Mouse (Mus musculus): ENCODE data around the gene Xxylt1. TPM values are rescaled to one million over a fixed set of nuclear protein-coding genes. Genes with fewer than 3 reads are reported as not detected.
A peak's percentile ranks its signal among the peaks of the same experiment; 100 is the strongest.

The Xxylt1 gene
- total and polyA plus RNA-seq, 2 experiments from 2014 or later = 21.0 to 32.8 TPM

DNA sequence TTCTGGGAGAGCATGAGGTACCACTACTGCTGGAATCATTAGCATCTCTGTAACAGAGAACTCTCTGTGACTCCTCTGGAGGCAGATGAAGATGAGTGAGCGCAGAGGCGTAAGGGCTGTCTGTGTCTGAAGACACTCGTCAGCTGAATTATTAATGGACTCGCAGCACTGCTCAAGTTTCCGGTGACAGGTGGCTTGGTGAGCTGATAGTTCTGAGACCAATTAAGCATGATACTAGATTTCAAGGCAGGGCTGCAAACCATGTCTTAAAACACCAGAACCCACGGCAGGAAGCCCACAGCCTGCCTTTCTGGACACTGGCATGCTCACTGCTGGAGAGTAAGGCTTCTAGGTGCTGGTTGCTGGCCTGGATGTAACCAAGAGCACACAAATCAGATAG lies 93.5 kb downstream of the Xxylt1 start:
- Histone ChIP-seq H3K4me2 (ENCODE audit: low read depth, low read length) (no peak overlapping the region), H3K4me1 (ENCODE audit: insufficient read depth, low read length) (peaks cover 11% of the 10 kb centered on the region), H3K27me3 (ENCODE audit: insufficient read depth, low read length) (no peaks in the 10 kb centered on the region), H3K36me3 (ENCODE audit: insufficient read depth, low read length) (no peaks in the 10 kb centered on the region), H3K9ac (replicated peaks; ENCODE audit: low read length) (no peak overlapping the region), H3K27ac (no peak overlapping the region), H3K4me3 (ENCODE audit: low read length) (no peak overlapping the region), H3K9me3 (ENCODE audit: low read length) (no peaks in the 10 kb centered on the region)
- ATAC-seq (no peak), DNase-seq (ENCODE audit: low spot score) (no peak)
- TF ChIP-seq CTCF (IDR thresholded peaks at IDR 0.05; ENCODE audit: low read depth) = no peak
- whole genome bisulfite sequencing = 46% methylated on average over 6 of the region's 6 CpGs

DNA sequence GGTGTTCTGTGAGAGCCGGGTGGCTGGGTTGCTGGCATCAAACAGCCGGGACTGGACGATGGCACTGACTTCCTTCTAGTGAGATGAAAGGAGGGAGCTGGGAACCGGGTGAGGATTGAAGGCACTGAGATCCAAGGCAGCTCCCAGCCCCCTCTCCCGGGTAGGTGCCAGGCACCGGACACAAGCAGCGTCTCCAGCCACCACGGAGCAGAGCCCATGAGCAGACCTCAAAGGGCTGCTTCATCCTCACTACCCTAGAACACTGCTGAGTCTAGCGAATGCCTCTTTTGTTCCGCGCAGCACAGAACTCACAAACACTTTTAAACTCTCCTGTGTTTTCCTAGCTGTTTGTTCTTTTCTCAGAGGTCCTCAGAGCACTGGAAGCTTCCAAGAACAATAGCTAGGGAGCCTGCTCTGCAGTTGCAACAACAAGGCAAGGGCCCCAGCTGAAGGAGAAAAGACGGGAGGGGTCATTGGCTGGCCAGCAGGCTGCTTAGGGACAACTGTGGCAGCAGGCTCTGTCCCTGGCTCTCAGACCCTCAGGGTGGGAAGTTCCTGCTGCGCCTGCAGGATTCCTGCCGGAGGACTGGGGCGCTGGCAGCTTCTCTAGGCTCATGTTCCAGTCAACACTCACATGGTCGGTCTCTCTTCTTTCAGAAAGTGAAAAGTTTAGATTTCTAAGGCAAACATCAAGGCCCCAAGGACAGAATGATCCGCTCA lies 96.2 kb downstream of the Xxylt1 start:
- Histone ChIP-seq H3K4me1 (ENCODE audit: insufficient read depth, low read length) (peaks cover 4% of the 10 kb centered on the region; the same call in 1 of the 2 replicates), H3K9me3 (ENCODE audit: low read length) (no peaks in the 10 kb centered on the region), H3K27ac (peak overlapping the region; percentile 12; the same call in 1 of the 2 replicates), H3K4me2 (ENCODE audit: low read depth, low read length) (no peak overlapping the region), H3K4me3 (ENCODE audit: low read length) (no peak overlapping the region), H3K9ac (replicated peaks; ENCODE audit: low read length) (no peak overlapping the region), H3K36me3 (ENCODE audit: insufficient read depth, low read length) (no peaks in the 10 kb centered on the region), H3K27me3 (ENCODE audit: insufficient read depth, low read length) (no peaks in the 10 kb centered on the region)
- DNase-seq (ENCODE audit: low spot score) (no peak), ATAC-seq (0 out of 2 replicates have a peak, but pooled peaks have one; percentile 15)
- WGBS = 27% methylated on average over 17 of the region's 17 CpGs
- no peak for TF ChIP-seq CTCF (IDR thresholded peaks at IDR 0.05; ENCODE audit: low read depth)

DNA sequence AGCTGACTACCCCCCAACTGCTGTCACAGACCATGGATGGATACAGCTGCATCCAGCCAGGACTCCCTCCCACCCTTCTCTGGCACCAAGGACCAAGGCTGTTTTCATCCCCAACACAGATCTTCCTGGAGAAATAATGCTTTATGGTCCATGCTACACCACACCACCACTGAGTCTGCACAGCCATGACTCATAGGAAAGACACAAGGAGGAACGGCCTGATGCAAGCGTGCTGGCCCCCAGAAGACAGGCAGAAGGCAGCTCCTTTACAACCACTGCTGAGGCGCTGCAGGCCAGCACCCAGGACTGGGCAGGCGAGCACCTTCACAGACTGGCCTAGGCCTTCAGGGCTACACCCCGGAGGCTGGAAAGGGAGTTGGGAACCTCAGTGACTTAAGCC lies 97.1 kb downstream of the Xxylt1 start:
- no peak overlapping the region for H3K4me2 ChIP-seq (ENCODE audit: low read depth, low read length)
- H3K27ac ChIP-seq = no peak overlapping the region
- DNase-seq (ENCODE audit: low spot score) = no peak
- no peaks in the 10 kb centered on the region for H3K27me3 ChIP-seq (ENCODE audit: insufficient read depth, low read length)
- no peak for TF ChIP-seq CTCF (IDR thresholded peaks at IDR 0.05; ENCODE audit: low read depth)
- H3K9me3 ChIP-seq (ENCODE audit: low read length) = no peaks in the 10 kb centered on the region
- ATAC-seq = no peak
- H3K9ac ChIP-seq (replicated peaks; ENCODE audit: low read length) = no peak overlapping the region
- no peaks in the 10 kb centered on the region for H3K36me3 ChIP-seq (ENCODE audit: insufficient read depth, low read length)
- no peak overlapping the region for H3K4me3 ChIP-seq (ENCODE audit: low read length)
- WGBS = 89% methylated on average over 5 of the region's 5 CpGs
- peaks cover 4% of the 10 kb centered on the region; the same call in 1 of the 2 replicates for H3K4me1 ChIP-seq (ENCODE audit: insufficient read depth, low read length)

DNA sequence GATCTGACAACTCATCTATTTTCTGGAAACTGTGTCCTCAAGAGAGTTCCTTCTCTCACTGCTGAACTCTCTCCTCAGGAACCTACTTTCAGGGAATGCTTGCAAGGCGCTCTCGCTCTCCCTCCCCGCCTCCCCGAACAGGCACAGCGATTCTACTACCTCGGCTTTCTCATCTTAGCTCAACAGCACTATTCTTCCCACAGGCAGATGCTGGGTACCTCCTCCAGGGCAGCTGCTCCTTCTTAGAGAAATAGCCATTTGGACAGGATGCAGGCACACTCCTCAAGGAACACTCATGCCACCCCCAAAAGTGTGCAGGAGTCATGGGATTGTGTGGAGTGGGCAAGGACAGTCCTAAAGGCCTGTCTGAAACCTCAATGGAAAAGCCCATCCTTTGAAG lies 97.5 kb downstream of the Xxylt1 start:
- DNase-seq (ENCODE audit: low spot score) = no peak
- Histone ChIP-seq H3K4me3 (ENCODE audit: low read length) (no peak overlapping the region), H3K4me1 (ENCODE audit: insufficient read depth, low read length) (peaks cover 4% of the 10 kb centered on the region; the same call in 1 of the 2 replicates), H3K9me3 (ENCODE audit: low read length) (no peaks in the 10 kb centered on the region), H3K27me3 (ENCODE audit: insufficient read depth, low read length) (no peaks in the 10 kb centered on the region), H3K36me3 (ENCODE audit: insufficient read depth, low read length) (no peaks in the 10 kb centered on the region), H3K9ac (replicated peaks; ENCODE audit: low read length) (no peak overlapping the region), H3K4me2 (ENCODE audit: low read depth, low read length) (no peak overlapping the region), H3K27ac (no peak overlapping the region)
- ATAC-seq = no peak
- WGBS = 63% methylated on average over 6 of the region's 6 CpGs
- no peak for TF ChIP-seq CTCF (IDR thresholded peaks at IDR 0.05; ENCODE audit: low read depth)

DNA sequence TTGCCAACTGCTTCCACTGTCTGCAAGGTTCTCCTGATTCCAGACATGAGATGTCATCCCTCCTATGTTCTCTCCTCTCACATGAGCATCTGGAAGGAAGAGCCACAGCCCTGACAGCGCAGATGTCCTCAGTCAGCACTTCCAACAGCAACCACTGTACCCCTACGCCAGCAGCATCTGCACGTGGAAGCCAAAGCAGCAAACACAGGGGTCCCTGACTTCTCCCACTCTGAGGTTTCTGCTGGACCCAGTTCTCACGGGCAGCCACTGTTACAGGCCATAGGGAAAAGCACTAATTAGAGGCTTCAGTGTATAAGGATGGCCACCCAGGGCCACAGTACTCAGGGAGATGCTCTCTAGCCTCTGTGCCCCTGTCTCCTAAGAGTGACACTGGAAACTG lies 98.0 kb downstream of the Xxylt1 start:
- TF ChIP-seq CTCF (IDR thresholded peaks at IDR 0.05; ENCODE audit: low read depth) = no peak
- H3K9me3 ChIP-seq (ENCODE audit: low read length) = no peaks in the 10 kb centered on the region
- H3K36me3 ChIP-seq (ENCODE audit: insufficient read depth, low read length) = no peaks in the 10 kb centered on the region
- DNase-seq (ENCODE audit: low spot score) = no peak
- H3K27me3 ChIP-seq (ENCODE audit: insufficient read depth, low read length) = no peaks in the 10 kb centered on the region
- H3K4me2 ChIP-seq (ENCODE audit: low read depth, low read length) = no peak overlapping the region
- no peak overlapping the region for H3K9ac ChIP-seq (replicated peaks; ENCODE audit: low read length)
- no peak overlapping the region for H3K27ac ChIP-seq
- H3K4me3 ChIP-seq (ENCODE audit: low read length) = no peak overlapping the region
- H3K4me1 ChIP-seq (ENCODE audit: insufficient read depth, low read length) = peaks cover 4% of the 10 kb centered on the region; the same call in 1 of the 2 replicates
- no peak for ATAC-seq
- WGBS = 67% methylated on average over 4 of the region's 4 CpGs

DNA sequence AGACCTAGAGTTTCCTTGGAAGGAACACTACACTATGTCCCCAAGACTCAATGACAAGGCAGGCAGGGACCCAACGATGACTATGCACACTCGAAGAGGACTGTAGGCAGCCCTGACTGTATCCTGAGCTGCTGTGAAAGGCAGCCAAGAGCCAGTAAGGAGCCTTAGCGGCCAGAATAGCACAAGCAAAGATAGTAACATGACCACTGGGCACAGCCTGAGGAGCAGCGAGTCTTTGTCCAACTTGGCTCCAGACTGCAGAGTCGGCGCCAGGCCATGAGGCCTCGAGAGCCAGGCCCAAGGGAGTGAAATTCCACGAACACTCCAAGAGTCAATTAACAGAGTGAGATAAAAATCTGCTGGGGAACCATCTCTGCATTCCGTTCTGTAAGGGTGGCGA lies 99.9 kb downstream of the Xxylt1 start:
- H3K9me3 ChIP-seq (ENCODE audit: low read length) = no peaks in the 10 kb centered on the region

DNA sequence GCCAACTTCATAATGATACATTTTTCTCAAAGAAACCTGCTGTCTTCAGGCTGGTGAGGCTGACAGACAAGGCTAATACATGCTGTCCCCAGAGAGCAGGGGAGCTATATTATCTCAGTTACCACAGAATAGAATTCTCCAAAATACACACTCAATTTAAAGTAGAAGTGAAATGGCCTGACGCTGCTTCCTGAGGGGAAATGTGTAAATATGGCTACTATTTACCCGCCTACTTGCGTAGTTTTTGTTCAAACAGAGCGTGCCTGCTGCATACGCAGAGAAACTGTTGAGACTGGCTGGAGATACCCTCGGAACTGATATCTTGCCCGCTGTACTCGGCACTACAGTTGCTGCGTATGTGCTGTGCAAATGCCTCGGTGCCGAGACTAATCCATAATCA lies 101.3 kb downstream of the Xxylt1 start:
- ATAC-seq (no peak), DNase-seq (ENCODE audit: low spot score) (no peak)
- Histone ChIP-seq H3K36me3 (ENCODE audit: insufficient read depth, low read length) (no peaks in the 10 kb centered on the region), H3K9me3 (ENCODE audit: low read length) (no peaks in the 10 kb centered on the region), H3K27ac (no peak overlapping the region), H3K4me2 (ENCODE audit: low read depth, low read length) (no peak overlapping the region), H3K9ac (replicated peaks; ENCODE audit: low read length) (no peak overlapping the region), H3K27me3 (ENCODE audit: insufficient read depth, low read length) (no peaks in the 10 kb centered on the region), H3K4me1 (ENCODE audit: insufficient read depth, low read length) (peaks cover 6% of the 10 kb centered on the region), H3K4me3 (ENCODE audit: low read length) (no peak overlapping the region)
- 86% methylated on average over 11 of the region's 11 CpGs for WGBS
- no peak for TF ChIP-seq CTCF (IDR thresholded peaks at IDR 0.05; ENCODE audit: low read depth)

More for the DNA sequence above, 99.9 kb downstream of the Xxylt1 start:
- H3K27ac ChIP-seq = no peak overlapping the region
- H3K4me2 ChIP-seq (ENCODE audit: low read depth, low read length) = no peak overlapping the region
- H3K4me1 ChIP-seq (ENCODE audit: insufficient read depth, low read length) = peaks cover 10% of the 10 kb centered on the region
- H3K27me3 ChIP-seq (ENCODE audit: insufficient read depth, low read length) = no peaks in the 10 kb centered on the region
- H3K9ac ChIP-seq (replicated peaks; ENCODE audit: low read length) = no peak overlapping the region
- H3K36me3 ChIP-seq (ENCODE audit: insufficient read depth, low read length) = no peaks in the 10 kb centered on the region
- DNase-seq (ENCODE audit: low spot score) (no peak), ATAC-seq (no peak)
- 69% methylated on average over 10 of the region's 10 CpGs for WGBS
- no peak for TF ChIP-seq CTCF (IDR thresholded peaks at IDR 0.05; ENCODE audit: low read depth)
- no peak overlapping the region for H3K4me3 ChIP-seq (ENCODE audit: low read length)
